Mouse (Mus musculus) thymus, postnatal 4 days (tissue): ENCODE data around the gene Aqp7.
A peak's percentile ranks its signal among the peaks of the same experiment; 100 is the strongest.

Source experiments
- DNase-seq: peaks from one replicate; pipeline ENCODE4 v3.0.0; 2021

Gene Aqp7

GRCm38 (mm10) chr4:41057361-41057760 lies 9.4 kb upstream of the Aqp7 start:
- DNase-seq = no peak

DNA sequence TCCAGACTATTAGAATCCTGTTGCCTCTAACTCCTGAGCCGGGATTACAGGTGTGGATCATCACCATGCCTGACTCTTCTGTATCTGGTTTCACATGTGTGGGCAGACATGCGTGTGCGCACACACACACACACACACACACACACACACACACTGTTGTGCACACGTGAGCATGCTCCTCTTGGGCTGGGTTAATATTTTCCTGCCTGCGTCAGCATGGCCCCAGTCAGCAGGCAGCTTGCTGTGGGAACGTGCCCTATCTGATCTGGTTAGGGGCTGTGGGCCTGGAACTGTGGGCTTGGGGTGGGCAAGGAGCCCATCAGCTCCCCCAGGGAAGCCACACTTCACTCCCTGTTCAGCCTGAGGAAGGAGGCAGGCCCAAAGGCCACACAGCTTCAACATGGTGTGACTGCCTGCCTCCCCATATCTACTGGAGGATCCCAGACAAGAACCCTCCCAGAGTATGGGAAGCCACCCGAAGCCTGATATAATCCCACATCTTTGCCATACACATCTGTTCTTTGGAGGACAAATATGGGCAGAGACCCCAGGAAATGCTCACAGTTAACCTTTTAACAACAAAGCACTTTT lies 8.9 kb upstream of the Aqp7 start:
- DNase-seq = no peak

DNA sequence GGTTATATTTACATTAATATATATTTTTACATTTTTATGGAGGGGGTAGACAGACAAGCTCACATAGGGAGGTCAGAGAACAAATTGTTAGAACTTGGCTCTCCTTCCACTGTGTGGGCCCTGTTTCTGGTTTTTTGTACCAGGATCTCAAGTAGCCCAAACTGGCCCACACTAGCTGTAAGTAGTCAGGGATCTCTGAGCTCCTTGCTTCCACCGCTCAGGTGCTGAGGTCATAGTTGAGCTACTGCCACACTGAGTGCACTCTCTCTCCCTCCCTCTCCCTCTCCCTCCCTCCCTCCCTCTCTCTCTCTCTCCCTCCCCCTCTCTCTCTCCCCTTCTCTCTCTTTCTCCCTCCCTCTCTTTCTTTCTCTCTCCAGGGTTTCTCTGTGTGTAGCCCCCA lies 8.3 kb upstream of the Aqp7 start:
- no peak for DNase-seq

- DNase-seq = no peak
Measured at GRCm38 (mm10) chr4:41055111-41055510, 7.2 kb upstream of the Aqp7 start.

GRCm38 (mm10) chr4:41051781-41052180 lies 3.8 kb upstream of the Aqp7 start:
- DNase-seq = no peak

DNA sequence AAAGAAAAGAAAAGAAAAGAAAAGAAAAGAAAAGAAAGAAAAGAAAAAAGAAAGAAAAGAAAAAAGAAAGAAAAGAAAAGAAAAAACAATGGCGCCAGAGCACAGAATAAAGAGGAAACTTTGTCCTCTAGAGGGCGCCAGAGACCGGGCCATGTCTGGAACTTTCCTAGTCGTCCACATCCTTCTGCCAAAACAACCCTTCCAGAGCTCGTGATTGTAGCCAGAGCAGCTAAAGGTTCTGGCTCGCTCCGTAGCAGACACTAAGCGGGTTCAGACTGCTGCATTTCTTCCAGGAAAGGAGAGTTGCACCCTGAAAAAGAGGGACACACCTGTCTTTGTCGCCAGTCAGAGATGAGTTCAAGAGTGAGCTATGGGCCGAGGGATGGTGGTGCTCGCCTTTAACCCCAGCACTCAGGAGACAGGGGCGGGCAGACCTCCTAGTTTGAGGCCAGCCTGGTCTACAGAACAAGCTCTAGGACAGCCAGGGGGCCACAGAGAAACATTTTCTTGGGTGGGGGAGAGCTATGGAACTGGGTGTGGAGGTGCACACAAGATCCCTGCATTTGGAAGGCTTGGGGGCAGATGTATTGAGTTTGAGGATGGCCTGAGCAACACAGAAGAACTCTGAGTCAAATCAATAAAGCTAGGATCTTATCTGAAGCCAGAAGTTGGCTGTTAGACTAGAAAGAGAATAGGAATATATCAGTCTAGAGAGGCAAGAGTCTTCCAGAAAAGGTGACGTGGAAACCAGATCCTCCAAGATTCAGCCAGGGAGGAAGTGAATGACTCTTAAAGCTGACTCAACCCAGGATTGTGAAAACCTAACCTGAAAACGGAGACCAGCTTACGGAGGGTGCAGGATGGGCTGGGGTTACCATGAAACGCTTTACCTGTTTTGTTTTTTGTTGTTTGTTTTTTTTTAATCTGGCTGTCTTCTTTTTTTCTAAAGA lies 3.1 kb upstream of the Aqp7 start:
- DNase-seq = peak; percentile 90

DNA sequence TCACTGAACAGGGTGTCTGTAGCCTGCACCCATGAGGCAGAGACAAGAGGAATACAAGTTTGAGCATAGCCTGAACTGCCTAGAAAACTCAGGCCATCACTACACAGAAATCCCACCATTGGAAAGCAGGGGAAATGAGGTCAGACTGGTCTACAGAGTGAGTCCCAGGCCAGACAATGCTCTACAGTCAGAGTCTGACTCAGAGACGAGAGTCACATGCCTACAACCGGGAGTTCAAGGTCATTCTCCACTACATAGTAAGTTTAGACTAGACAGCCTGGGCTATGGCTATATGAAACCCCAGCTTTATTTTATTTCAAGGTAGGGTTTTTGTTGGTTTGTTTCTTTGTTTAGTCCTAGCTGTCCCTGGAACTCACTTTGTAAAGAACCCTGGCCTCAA lies 987 bp upstream of the Aqp7 start:
- DNase-seq = no peak

- no peak for DNase-seq
Measured at GRCm38 (mm10) chr4:41046254-41046795, 1.6 kb downstream of the Aqp7 start.

DNA sequence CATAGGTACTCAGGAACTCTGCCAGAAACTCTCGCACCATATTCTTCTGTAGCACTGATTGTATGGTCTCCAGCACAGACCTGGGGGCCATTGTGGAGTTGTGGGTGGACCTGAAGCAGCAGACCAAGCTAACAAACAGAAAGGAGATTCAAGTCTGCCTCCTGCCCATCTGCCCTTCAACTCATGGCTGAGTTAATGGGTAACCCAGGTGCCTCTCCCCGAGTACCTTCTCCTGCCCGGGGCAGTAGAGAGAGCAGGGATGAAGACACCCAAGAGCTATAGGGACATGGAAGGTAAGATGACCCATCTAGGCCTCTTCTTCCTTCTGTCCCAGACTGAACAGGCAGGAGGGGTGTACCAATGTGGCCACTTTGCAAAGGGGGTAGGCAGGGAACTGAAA lies 2.7 kb downstream of the Aqp7 start:
- no peak for DNase-seq

- peak; percentile 27 for DNase-seq
Measured at GRCm38 (mm10) chr4:41043961-41044360, 4.0 kb downstream of the Aqp7 start.

DNA sequence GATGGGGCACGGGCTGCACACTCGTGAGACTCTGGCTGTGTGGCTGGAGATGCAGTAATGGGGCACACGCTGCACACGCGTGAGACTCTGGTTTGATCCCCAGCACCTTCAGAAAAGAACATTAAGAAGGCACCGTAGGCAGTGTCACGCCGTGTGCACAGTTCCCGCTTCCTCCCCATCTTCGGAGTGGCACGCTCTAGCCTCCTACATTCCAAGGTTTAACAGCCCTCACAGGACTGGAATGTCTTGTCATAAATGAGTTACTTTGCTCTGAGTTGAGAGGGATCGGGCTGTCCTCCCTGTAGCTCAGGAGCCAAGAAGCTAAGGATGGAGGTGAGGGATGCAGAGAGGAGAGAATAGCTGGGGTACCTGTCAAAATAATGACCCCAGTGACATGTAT lies 5.1 kb downstream of the Aqp7 start:
- no peak for DNase-seq

DNA sequence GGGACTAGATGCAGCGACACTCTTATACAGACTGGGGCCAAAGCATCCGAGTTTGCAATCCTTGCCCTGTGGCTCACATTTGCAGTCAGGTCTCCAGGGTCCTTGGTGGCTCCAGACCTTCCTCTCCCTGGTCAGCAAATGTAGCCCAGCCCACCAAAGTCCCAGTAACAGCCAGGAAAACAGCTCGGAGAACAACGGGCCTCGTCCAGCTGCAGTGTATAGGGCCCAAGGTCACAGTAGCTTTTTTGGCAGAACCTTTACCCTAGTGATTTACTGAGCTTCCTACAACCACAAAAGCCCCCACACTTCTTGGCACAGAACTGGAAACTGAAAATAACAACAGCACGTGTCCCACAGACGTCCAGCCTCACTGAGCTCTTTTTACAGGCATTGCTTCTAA lies 7.0 kb downstream of the Aqp7 start:
- no peak for DNase-seq

- no peak for DNase-seq
Measured at GRCm38 (mm10) chr4:41037942-41038341, 10.0 kb downstream of the Aqp7 start.

DNA sequence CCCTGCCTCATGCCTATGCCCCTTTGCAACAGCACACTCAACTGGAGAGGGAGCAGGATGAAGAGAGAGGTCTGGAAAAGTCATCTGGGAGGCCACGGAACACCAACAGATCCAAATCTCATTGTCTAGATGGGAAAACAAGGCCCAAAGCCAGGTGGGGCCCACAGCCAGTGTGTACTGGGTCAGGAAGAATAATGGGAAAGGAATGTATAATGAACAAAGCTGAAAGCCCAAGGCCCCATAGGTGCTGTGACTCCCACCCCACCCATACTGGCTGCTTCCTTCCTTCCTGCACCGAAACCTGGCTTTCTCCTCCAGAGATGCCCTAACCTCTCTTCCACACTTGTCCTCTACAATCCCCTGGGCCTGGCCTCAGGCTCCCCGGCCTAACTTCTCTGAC lies 16.7 kb downstream of the Aqp7 start:
- DNase-seq = no peak

DNA sequence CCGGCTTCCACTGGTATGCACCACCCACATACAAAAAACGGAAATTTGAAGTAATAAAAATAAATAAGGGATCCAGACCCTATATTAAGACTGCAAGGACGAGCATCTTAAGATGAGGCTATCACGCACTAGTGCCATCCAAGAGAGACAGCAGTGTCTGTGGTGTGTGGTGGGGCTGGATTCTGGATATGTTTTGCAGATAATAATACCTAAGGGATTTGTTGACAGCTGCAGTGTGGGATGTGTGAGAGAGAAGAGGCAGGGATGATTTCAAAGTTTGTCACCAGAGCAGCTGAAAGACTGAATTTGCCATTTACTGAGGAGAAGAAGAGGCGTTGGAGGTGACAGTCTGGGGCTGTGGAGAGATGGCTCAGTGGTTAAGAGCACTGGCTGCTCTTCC lies 18.6 kb downstream of the Aqp7 start:
- no peak for DNase-seq

DNA sequence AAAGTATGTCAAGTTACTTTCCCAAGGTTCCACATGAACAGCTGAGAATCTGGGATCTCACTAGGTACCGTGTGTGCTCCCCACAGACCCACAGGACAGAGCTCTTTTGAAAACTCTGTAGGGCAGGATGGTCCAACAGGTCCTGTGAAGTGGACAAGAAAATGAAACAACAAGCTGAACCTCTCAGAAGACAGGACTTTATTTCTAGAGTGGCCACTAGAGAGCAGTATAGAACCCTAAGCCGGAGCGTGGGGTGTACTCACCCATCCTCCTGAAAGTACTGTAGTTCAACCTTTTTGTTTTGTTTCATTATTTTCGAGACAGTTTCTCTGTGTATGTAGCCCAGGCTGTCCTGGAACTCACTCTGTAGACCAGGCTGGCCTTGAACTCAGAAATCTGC lies 19.7 kb downstream of the Aqp7 start:
- DNase-seq = no peak

- no peak for DNase-seq
Measured at GRCm38 (mm10) chr4:41027872-41028271, 20.1 kb downstream of the Aqp7 start.

DNA sequence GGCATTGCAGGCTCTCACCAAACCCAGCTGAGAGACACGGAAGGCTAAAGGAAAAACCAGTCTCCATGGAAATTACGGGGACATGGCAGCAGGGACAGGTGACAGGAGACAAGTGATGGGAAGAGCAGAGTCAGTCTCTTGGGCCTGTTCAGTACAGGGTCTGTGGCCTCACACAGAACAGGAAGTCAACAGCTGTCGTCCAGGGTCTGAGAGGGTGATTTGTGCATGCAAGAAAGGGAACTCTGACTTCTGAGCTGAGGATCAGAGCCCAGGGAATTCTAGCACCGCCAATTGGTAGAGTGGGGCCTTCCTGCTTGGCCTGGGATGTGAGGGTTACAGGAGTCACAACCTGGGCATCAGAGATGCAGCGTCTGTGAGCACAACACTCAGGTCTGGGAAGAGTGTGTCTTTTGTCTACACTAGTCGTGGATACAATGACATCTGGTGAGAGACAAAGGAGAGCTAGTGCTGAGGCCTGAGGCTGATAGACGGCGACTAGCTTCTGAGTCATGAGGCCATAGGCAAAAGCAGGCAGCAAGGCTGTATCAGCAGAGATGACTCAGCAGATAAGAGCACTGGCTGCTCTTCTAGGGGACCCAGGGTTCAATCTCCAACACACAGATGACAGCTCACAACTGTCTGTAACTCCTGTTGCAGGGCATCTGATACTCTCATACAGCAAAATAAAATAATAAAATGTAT lies 21.7 kb downstream of the Aqp7 start:
- DNase-seq = no peak

DNA sequence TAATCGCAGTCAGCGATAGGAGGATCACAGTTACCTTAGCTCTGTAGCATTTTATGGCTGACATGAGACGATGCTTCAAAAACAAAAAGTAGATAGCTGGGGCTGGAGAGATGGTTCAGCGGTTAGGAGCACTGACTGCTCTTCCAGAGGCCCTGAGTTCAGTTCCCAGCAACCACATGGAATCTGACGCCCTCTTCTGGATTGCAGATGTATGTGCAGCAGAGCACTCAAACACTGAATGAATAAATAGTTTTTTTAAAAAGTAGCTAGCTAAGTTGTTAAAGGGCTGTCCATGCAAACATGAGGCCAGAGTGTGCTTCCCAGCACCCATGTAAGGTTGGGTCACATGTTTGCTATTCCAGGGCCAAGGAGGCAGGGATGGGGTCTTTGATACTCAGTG lies 26.8 kb downstream of the Aqp7 start:
- DNase-seq = no peak

- no peak for DNase-seq
Measured at GRCm38 (mm10) chr4:41015798-41016197, 32.1 kb downstream of the Aqp7 start.

DNA sequence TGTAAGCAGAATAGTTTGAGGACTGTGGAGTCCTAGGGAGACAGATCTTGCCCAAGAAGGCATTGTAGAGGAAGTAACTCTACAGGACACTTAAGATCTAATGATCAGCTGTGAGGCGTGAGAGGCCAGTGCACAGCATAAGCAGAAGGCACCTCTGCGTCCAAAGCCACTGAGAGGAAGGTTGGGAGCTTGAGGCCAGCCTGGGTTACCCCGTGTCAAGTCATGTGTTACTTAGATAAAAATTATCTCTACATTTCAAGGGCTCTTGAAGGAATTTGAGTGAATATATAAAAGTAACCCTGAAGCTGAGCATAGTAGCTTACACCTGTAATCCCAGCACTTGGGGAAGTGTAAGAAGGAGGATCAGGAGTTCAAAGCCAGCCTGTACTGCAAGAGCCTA lies 34.6 kb downstream of the Aqp7 start:
- no peak for DNase-seq

DNA sequence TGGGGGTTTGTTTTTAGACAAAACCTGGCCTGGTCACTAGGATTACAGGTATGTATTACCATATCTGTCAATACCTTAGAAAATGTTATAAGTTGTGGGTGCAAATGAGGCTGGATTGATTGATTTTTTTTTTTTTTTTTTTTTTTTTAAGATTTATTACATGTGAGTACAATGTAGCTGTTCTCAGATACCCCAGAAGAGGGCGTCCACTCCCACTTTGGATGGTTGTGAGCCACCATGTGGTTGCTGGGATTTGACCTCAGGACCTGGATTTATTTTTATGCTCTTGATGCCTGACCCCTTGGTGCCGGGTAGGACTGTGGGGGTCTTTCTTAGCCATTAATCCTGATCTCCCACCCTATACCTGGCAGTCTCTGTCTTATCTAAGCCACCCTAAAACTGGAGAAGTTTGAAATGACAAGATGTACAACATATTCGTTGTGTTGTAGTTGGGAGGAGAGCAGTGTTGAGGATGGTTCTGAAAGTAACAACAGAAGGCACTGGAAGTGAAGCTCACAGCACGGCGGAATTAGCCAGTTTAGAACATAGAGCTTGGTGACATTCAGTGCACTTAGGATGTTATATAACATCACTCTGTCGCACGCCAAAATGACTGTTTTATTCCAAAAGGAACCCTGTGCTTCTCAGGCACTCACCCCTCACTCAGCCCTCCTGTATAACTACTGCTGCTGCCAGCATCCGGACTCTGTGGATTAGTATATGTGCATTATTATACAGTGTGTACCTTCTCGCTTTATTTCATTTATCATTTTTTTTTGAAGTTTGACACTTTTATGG lies 46.9 kb downstream of the Aqp7 start:
- DNase-seq = no peak

- DNase-seq = no peak
Measured at GRCm38 (mm10) chr4:41000271-41000670, 47.7 kb downstream of the Aqp7 start.
